Mouse (Mus musculus) left cerebral cortex, postnatal 25 days (tissue): Measurements from ENCODE around the gene Sytl2. TPM values are rescaled to one million over a fixed set of nuclear protein-coding genes. Genes with fewer than 3 reads are reported as not detected.

Experiments used
- DNase-seq, 2 experiments: peaks; one replicate each; pipeline ENCODE4 v3.0.0; 2022; ENCODE audit warnings: low spot score in 2 of 2, mixed read lengths in 1 of 2
- intact Hi-C: fragments of 180-260 bp; cut with DNase I; formaldehyde crosslinking; loops from one replicate; pipeline ENCODE4 v1.15.1; 2025
- total RNA-seq, 2 experiments: library from RNA; stranded (reverse); gene quantifications; 2 replicates each; pipeline ENCODE4 v1.2.3; 2021

The Sytl2 gene
- total RNA-seq, 2 experiments from 2014 or later = 76.5 to 79.4 TPM

- DNase-seq = peak; percentile 75 to 77
- intact Hi-C loops = loop anchor here (1.0 to 2.0 kb wide), 2 partner anchors 33 to 313 kb away; partner anchors contain the start of genes Dlg2, Picalm and Tmem126b
Measured at GRCm38 (mm10) chr7:90443101-90444091, 141.3 kb downstream of the Sytl2 start.

GRCm38 (mm10) chr7:90444206-90444605 is 142.2 kb downstream of the Sytl2 start:
- no peak for DNase-seq
- intact Hi-C loops = no loop called here

GRCm38 (mm10) chr7:90456149-90456844 is 154.2 kb downstream of the Sytl2 start:
- intact Hi-C loops = loop anchor here (2.0 kb wide), 1 partner anchor 21 kb away; the partner anchor contains the start of genes Dlg2 and Tmem126b

GRCm38 (mm10) chr7:90456845-90457468 is 154.9 kb downstream of the Sytl2 start, which contains the start of gene Tmem126a:
TSS of gene Tmem126a (minus strand) at chr7:90457229.
- intact Hi-C loops = loop anchor here (2.0 kb wide), 1 partner anchor 20 kb away; the partner anchor contains the start of genes Dlg2 and Tmem126b
- peak; percentile 83 to 92 for DNase-seq

More at GRCm38 (mm10) chr7:90456149-90456844, 154.2 kb downstream of the Sytl2 start:
- DNase-seq = no peak

GRCm38 (mm10) chr7:90457517-90457916 is 155.5 kb downstream of the Sytl2 start:
- intact Hi-C loops = loop anchor here (2.0 kb wide), 1 partner anchor 19 kb away; the partner anchor contains the start of genes Dlg2 and Tmem126b
- no peak for DNase-seq

Other genes with a start within 250 kb of the Sytl2 start
- 100 to 1,000 TPM; 134 to 143 TPM for gene Picalm, start 172.0 kb upstream of the Sytl2 start, total RNA-seq
- not detected for gene Ccdc83, start 36.5 kb upstream of the Sytl2 start, total RNA-seq
- gene Ccdc89, start 124.3 kb downstream of the Sytl2 start, total RNA-seq = under 1 TPM; 0.71 to 0.78 TPM
- gene Crebzf, start 140.5 kb downstream of the Sytl2 start, total RNA-seq = 10 to 100 TPM; 78.1 to 84.6 TPM
- 10 to 100 TPM; 43.2 to 44.8 TPM for gene Tmem126a, start 155.0 kb downstream of the Sytl2 start, total RNA-seq
- gene Tmem126b, start 173.7 kb downstream of the Sytl2 start, total RNA-seq = 10 to 100 TPM; 22.6 to 24.0 TPM
- 100 to 1,000 TPM; 319 to 325 TPM for gene Dlg2, start 174.4 kb downstream of the Sytl2 start, total RNA-seq